Mouse (Mus musculus) mouse trophoblast stem cell (cell line): ENCODE data around the gene Rasip1.
"Not testable (repeated sequence)": the region's sequence is repeated elsewhere in the genome, so short reads cannot be mapped to it uniquely, and the experiment has no call there.

Source experiments
- in situ Hi-C, 2 experiments: fragments of 300-500 bp; cut with MseI, MboI; formaldehyde crosslinking; loops; 2 replicates in 1 of 2; 3 replicates in 1 of 2; pipeline ENCODE4 v1.15.1; 2025

The Rasip1 gene

DNA sequence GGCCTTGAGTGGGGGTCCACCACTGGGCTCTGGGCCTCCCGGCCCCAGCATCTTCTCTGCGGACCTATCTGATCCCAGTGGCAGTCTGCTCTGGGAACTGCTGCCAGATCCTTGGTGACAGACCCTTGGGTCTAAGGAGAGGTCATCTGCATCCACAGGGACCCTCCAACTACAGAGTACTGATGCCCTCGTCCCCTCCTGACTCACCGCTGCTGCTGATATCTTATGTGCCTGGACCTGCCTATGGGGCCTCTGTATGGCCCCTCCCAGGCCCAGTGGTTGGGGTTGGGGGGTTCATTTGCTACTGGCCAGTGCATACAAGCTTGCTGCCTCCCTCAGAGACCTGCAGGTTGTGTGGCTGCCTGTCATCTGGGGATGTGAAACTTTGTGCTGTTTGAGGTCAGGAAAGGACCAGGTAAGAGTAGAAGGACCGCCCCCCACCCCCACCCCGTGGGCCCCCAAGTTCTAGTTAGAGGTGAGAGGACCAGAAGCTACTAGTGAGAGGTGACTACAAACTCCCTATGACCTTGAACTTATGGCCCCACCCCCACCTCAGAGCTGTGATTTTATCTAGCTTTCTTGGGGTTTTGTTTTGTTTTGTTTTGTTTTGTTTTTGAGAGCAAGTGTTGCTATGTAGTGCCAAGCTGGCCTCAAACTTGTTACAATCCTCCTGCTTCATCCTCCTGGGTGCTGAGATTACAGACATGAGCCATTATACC is 17.7 kb downstream of the Rasip1 start:
- in situ Hi-C loops = no loop called here

DNA sequence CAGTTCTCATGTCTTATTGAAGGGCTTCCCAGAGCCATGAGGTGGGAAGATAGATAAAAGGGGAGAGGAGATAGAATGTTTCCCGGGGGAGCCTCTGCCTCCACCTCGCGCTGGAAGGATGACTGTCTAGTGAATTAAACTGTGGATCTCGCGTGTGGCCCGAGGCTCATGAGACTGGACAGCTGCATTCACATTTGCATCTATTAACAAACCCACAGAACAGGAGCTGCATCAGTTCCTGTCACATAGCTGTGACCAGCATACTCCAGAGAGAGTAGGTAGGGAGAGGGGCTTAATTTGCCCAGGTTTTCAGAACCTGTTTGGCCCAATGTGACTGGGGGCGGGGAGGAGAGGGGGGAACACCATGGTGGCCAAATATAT is 18.3 kb downstream of the Rasip1 start:
- in situ Hi-C loops = no loop called here

DNA sequence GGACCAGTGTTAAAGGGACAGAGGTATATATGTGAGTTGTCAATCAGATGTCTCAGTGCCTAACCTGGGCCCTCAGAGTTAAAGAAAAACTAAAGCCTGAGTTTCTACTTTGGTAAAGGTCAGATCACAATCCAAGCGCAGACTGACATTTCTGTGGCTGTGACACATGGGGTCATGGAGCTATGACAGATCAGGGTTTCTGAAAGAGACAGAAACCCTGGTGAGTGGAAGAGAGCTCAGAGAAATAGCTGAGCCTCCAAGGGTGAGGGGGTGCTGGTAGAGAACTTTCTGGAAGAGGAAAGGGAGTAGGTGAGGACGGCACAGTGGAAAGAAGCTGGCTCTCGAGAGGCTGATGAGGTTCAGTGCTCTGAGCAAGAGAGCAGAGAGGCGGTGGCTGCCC is 19.4 kb downstream of the Rasip1 start:
- in situ Hi-C loops = no loop called here

DNA sequence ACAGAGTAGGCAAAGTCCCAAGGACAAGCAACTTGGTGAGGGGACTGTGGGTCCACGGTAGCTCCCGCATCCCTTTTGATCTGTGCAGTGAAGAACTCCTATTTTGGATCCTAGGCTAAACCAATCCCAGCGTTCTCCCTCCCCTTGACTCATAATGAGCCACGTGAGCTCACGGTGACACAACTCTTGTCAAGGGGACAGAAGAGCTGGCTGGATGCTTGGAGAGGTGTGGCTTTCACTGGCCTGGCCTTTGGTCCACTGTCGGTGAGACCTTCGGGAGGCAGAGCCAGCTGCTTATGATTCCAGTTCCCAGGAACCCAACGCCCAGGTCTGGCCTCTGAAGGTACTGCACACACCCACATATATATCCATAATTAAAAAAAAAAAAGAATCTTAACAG is 22.1 kb downstream of the Rasip1 start:
- in situ Hi-C loops = no loop called here

DNA sequence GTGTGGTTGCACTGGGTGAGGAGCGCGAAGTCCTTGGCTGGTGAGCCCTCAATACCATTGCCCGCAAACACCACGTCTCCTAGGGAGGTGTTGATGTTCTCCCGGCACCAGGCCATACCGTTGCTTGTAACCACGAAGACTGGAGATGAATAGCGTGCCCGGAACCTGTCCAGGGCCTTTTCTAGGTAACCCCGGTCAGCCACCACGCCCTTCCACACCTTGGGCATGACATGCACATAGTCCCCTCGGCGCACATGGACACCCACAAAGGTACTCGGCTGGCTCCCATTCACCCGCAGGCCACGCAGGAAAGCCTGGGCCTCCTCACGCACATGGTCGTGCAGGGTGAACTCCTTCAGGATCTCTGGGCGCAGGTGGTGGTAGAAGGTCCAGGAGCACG is 23.2 kb downstream of the Rasip1 start:
- in situ Hi-C loops = not testable (repeated sequence)

DNA sequence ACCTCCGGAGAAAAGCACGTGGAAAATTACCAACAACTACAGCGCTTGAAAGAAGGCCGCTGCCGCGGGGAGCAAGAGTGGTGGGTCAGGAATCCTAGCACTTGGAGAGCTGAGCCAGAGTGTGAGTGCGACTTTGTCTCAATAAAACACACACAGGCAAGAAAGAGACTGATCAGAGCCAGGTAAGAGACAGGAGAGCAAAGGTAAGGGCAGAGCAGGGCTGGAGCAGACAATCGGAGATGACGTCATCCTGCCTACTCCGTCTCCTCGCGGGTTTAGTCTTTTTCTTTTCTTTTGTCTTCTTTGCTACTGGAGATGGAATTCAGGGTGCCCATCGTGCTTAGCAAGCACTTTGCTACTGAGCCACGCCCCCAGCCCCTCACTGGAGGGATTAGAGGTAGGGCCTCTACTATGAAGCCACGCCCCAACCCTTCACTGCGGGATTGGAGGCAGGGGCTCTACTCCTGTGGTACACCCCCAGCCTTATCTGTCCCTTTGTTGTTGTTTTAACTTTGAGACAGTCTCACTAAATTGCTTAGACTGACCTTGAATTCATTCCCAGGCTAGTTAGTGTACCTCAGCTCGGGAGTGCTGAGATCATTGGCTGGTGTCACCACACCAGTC is 27.2 kb downstream of the Rasip1 start:
- in situ Hi-C loops = no loop called here

DNA sequence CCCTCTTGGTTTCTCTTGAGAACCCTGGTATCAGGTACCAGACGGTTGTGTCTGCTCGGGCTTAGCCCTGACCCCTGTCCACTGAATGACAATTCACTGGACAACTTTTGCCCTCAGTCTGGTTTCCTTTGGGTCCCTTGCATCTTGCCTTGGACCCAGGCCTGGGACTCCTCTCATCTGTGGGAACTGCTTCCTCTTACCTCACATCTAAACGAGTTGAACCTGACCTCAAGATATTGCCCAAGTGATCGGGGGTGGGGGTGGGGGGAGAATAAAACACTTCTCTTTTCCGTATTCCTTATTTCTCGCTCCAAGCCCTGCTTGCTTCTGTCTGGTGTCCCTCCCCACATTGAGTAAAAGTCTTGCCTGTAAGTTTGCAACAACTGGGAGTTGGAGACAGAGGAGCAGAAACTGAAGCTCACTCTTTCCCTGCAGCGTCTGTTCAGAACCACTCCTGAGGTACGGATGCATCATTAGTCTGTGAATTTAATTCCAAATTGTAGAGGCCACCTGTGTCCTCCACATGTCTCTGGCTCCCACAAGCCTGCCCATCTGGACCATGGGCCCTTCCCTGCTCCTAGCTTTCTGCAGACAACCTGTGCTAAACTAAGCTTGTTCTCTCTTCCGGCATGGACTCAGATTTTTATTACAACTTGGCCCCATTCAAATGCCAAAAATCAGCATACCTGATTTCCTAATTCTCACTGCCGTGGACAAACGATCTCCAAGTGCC is 33.6 kb downstream of the Rasip1 start:
- in situ Hi-C loops = no loop called here

DNA sequence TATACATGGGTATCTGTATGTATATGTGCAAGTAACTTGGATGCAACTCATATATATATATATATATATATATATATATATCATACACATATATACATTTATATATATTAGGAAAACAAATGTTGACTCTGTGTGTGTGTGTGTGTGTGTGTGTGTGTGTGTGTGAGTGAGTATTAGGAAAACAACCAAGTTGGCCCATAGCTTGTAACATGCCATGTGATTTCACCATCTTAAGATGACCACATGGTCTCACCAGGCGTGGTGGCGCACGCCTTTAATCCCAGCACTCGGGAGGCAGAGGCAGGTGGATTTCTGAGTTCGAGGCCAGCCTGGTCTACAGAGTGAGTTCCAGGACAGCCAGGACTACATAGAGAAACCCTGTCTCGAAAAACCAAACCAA is 34.4 kb downstream of the Rasip1 start:
- in situ Hi-C loops = not testable (repeated sequence)

DNA sequence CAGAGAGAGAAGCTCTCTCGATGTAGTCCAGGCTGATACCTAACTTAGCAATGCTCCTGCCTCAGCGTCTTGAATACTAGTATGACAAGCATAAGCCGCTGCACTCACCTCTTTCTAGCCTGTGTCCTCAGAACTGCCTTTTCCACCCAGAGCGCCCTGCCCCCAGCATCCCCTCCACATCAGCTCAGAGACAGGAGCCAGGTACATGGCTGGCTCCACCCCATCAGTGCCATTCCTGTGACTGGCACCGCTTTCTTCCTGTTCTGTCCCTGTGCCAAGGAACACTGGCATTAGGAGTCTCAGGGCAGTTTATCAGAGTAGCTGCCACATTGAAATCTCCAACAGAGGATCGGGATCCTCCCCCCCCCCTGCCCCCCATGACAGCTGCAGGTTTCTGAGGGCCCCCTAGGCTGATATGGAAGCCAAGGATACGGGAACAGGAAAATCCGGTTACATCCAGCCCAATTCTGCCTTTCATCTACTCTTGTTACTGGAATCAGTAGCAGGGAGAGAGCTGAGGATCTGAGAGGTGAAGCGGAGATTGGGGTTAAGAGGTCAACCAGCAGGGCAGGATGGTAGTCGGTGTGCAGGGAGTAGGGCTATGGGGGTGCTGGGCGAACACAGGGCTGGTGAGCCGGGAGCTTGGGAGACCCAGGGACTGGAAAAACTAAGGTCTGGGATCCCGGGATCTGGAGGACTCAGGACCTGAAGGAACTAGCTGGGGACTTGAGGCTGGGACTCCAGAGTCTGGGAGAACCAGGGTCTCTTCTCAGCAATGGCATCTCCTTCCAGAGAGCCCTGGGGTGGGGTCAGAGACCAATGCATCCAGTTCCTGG is 38.2 kb downstream of the Rasip1 start:
- in situ Hi-C loops = loop anchor here in 1 of 2 experiments (5.0 kb wide), 1 partner anchor 63 kb away; no protein-coding TSS in a partner anchor

DNA sequence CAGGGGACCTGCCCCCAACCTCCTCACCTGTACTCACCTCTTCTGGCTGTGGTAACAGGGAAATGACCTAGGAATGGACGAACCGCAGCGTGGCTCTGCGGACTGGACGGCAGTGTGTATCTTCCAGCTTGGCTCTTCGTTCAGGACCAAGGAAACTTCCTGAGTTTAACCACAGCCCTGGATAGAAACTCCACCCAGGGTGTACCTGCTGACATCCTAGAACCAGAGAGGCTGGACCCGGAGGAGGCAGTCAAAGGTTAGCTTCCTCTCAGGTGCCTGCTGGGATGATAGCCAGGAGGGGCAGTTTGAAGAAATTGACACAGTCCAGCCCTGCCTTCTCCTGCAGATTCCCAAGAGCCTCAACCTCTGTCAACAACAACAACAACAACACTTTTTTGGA is 38.9 kb downstream of the Rasip1 start, which contains the start of gene Fut2:
Fut2 (minus strand) TSS at position 234 of the 400 bp plus-strand sequence.
- in situ Hi-C loops = loop anchor here in 1 of 2 experiments (5.0 kb wide), 1 partner anchor 64 kb away; no protein-coding TSS in a partner anchor

DNA sequence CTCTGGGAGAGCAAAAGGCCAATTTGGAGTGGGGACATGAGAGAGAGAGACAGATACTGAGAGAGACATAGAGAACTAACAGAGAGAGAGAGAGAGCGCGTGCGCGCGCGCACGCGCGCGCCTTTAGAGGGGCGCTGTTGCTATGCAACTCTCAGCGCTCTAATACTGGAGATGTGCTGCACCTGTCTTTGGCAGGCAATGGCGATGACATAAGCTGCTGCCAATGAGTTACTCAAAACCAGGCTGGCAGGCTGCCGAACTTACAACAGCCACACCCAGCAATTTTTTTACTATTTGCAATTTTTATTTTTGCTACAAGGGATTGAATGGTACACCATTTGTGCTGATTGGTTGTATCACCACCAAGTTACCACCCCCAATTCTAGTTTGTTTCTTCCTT is 40.5 kb downstream of the Rasip1 start:
- in situ Hi-C loops = loop anchor here in 1 of 2 experiments (5.0 kb wide), 1 partner anchor 65 kb away; no protein-coding TSS in a partner anchor

DNA sequence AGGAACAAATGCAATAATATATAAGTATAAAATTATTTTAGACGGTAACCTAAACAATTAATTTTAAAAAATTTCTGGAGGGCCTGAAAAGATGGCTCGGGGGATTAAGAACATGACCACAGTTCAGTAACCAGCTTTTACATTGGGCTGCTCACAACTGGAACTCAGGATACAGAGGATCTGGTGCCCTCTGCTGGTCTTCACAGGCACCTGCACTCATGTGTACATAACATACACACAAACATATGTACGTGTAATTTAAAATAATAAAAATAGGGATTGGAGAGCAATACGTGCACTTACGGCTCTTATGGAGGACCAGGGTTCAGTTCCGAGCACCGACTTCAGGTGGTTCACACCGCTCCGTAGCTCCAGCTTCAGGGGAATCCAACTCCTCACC is 41.6 kb downstream of the Rasip1 start:
- in situ Hi-C loops = loop anchor here in 1 of 2 experiments (5.0 kb wide), 1 partner anchor 67 kb away; no protein-coding TSS in a partner anchor

DNA sequence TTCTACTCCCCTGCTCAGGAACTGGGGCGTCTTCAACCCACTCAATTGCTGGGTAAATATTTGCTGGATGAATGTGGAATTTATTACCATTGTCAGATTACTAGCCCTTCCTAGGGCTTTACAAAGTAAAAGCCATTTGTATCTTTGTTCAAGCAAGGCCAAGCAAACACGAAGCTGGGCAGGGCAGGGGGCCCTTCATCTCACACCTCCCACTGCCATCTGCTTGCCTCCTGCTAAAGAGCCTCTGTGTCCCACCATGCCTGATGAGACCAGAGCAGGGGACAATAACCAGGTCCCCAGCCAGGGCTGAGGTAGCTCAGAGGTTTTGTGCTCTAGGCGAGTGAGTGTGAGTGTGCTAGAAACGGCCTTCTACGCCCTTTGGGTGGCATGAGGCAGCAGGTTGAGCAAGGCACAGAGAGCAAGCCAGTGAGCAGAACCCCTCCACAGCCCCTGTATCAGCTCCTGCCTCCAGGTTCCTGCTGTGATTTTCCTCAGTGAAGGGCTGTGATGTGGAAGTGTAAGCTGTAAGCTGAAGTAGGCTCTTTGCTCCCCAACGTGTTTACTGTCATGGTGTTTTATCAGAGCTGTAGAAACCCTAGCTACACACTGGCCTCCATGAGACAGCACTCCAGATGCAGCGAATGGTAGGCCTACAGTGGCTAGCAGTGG is 50.5 kb downstream of the Rasip1 start:
- in situ Hi-C loops = no loop called here

DNA sequence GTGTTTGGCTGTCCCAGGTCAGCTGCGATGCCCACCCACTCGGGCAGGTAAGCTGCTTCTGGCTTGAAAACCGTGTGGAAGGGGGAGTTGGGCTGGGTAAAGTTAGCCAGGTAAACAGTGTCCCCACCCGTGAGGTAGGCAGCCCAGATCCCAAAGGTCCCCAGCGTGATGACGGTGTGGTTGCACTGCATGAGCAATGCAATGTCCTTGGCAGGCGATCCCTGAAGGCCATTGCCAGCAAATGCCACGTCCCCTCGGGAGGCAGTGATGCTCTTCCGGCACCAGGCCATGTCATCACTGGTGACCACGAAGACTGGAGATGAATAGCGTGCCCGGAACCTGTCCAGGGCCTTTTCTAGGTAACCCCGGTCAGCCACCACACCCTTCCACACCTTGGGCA is 51.2 kb downstream of the Rasip1 start:
- in situ Hi-C loops = no loop called here

DNA sequence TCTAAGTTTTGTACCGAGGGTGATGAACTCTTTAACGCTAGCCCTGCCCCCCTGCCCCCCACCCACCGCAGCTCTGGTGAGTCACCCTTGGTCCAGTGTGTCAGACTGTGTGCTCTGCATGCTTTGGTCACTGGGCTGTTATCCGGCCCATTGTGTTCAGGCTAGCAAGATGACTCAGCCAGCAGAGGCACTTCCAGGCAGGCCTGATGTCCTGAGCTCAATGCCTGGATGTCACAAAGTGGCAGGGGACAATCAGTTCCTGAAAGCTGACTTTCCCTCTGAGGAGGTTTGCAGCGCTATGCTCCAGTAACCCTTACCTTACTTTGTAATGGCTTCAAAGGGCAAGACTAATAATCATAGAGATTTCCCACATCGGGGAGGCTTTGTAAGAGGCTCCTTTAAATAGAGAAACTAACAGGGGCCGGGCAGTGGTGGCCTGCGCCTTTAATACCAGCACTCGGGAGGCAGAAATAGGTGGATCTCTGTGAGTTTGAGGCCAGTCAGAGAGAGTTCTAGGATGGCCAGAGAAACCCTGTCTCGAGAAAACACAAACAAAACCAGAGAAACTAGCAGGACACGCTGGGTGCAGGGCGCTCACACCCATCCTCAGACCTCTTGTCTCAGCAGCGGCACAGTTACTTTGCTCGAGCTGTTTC is 52.8 kb downstream of the Rasip1 start:
- in situ Hi-C loops = no loop called here

DNA sequence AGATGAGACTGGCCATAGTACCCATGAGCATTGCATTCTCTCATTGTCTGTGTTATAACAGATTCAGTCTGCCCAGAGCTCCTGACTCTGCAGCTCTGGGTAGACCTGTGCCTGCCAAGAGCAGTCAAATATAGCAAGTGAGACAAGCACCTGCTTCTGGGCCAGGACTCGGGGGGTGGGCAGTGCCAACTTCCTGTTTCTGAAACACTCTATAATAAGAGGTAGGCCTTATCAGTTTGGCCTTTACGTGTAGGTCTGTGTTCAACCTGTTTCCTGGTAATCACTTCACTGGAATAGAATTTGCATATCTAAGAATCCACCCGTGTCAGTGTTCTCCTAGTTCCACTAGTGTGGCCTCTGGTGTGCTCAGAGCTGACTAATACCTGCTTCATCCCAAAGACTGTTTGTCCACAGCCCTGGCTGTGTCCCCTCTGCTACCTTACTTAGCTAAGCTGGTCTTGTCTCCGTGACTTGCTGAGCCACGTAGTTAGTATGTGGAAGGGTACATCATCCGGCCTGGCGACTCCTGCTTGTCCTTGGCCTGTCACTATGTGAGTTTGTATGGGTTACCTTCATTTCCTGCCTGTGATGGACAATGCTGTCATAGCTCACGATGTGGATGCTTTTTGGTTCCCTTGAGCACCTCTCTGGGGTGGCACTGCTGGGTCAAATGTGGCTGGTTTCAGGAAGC is 53.9 kb downstream of the Rasip1 start:
- in situ Hi-C loops = no loop called here

DNA sequence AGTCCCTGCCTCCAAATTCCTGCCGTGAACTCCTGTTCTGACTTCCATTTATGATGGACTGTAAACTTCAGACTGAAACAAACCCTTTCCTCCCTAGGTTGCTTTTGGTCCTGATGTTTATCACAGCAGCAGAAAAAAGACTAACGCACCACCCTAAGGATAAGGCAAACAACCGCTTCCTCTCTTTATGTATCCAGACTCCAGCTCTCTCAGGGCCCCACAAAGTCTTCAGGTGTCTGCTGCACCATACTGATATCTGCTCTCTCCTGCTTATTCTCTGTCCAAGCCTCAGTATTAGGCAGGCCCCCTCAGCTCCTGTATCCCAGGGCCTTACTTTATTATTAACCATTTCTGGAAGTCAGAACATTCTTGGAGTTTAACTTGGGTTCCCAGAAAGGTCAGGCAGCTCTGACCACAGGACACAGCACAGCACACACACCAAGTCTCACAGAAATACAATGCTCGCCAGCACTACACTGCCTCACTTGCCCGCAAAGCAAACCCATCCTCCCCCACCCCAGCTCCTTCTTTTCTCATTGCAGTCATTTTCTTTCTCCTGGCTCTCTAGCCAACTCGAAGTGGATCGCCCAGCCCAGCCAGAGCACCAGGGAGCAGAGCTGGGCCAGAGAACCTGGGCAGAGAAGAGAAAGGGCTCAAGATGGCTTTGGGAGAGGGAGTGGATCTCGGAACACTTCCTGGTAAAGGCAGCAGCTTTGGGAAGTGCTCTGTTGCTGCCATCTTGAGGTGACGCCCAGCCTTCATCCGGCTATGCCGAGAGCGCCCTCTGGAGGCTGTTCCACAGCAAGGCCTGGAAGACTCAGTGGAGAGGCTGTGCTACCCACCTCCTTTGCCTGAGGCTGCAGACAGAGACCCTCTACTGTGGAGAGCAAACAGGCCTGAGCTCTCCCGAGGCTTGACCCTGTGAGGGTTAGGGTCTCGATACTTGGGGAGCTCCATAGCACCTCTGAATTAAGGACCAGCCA is 55.1 kb downstream of the Rasip1 start:
- in situ Hi-C loops = no loop called here

DNA sequence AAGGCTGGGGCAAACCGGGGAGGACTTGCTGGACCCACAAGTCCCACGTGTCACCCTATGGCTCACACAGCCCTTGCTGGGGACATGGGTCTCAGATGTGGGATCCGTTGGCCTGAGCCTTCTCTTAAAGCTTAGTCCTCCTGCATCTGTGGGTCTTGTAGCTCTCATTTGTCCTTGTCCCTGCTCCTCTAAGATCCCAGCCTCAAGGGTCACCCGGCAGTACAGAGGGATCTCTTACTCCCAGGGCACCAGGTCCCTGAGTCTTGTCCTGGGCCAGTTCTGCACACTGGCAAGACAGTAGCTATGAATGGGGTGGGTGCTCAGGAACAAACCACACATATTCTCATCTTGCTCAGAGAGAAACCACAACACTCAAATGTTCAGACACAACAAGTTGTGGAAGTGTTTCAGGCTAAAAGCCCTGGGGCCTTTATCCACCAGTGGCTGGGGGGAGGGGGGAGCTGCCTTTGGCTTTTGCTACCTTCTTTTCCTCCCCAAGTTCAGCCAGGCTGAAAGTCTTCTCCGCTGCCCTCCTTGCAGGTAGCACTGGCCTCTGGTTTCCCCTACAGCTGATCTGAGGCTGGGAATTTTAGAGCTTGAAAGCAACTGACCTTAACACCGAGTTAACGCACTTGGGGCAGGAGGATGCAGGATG is 56.2 kb downstream of the Rasip1 start, which contains the start of gene Ntn5:
Ntn5 (plus strand) TSS at position 627 of the 655 bp plus-strand sequence.
- in situ Hi-C loops = no loop called here
